Mouse (Mus musculus) testis, postnatal 10 days (tissue): ENCODE results near the gene Olfr732.

Source experiments
- DNase-seq: peaks from one replicate; pipeline ENCODE4 v3.0.0; 2021; ENCODE audit warnings: low spot score

Olfr732 gene

DNA sequence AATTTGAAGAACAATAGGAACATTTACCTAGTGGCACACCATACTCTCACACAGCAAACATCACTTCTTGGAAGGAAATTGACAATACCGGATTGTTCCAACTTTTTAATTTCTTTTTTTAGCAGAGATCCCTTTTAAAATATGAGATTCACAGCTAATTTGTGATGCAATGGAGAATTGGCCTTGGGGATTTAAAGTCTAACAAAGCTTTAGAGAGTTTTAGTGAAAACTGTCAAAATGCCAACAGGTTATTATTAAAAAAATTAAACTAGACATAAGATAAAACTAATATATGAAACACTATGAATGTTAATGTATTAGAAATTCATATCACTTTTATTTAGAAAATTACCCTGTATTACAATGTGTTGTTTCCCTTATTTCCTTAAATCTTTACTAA is at the start of gene Olfr732:
TSS of gene Olfr732 (minus strand) at position 101 of the 400 bp plus-strand sequence.
- DNase-seq = no peak

DNA sequence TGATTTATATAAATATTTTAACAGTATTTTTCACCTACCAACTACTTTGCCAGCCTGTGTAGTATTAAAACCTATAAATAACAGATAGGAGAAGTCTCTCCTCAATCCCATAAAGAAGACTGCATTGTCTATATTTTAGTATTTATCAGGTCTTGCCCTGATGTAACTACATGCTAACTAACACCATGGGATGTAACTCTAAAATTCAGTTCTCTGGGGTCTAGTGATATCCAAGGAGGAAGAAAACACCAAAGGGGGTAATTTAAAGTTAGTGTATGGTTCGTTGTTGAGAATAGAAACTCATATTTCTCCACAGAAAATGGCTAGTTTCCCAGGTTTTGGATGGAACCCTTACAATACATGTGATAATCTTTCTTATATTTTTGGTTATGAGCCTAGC is 42.7 kb upstream of the Olfr732 start, which contains the start of gene Olfr734:
TSS of gene Olfr734 (minus strand) at position 101 of the 400 bp plus-strand sequence.
- DNase-seq = no peak

DNA sequence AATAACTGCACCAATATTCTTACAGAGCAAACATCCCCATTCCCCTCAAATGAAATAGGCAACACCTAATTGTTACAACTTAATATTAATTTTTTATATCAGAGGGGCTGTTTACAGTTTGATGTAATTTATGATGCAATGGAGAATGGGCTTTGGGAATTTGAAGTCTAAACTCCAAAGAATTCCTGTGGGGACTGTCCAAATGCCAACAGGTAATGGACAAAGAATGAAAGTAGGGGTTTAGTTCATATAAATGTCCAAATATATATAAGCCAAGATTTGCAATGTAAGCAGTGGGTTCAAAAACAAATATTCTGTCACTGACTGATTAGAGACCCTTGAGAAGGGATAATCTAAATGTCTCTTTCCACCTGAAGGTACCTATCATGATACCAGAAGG is 17.4 kb upstream of the Olfr732 start, which contains the start of gene Olfr733:
TSS of gene Olfr733 (minus strand) at position 101 of the 400 bp plus-strand sequence.
- DNase-seq = no peak

DNA sequence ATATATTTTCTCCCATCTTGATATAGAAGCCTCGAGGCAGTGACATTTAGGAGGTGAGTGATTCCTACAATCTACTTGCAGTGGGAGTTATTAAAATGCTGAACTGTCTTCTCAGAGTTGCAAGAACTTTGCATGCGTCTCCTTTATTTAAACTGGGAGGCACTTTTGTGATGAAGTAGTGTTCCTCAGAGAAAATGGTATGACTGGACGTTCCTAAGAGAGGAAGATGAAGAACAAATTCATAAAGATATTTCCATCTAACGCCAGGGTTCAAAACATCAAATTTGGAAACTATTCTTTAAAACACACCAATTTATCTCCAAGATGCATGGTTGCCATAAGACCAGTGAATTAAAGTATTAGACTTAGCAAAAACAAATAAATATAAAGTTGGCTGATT is 42.2 kb downstream of the Olfr732 start, which contains the start of gene Olfr731:
TSS of gene Olfr731 (minus strand) at position 101 of the 400 bp plus-strand sequence.
- no peak for DNase-seq
